Mouse (Mus musculus) thymus, adult 18-20 months (tissue): ENCODE measurements around the gene Fam207a.

Experiments
- DNase-seq, 2 experiments: peaks; one replicate each; pipeline ENCODE4 v3.0.0; 2022; ENCODE audit warnings: mixed read lengths in 2 of 2

Gene Fam207a

DNA sequence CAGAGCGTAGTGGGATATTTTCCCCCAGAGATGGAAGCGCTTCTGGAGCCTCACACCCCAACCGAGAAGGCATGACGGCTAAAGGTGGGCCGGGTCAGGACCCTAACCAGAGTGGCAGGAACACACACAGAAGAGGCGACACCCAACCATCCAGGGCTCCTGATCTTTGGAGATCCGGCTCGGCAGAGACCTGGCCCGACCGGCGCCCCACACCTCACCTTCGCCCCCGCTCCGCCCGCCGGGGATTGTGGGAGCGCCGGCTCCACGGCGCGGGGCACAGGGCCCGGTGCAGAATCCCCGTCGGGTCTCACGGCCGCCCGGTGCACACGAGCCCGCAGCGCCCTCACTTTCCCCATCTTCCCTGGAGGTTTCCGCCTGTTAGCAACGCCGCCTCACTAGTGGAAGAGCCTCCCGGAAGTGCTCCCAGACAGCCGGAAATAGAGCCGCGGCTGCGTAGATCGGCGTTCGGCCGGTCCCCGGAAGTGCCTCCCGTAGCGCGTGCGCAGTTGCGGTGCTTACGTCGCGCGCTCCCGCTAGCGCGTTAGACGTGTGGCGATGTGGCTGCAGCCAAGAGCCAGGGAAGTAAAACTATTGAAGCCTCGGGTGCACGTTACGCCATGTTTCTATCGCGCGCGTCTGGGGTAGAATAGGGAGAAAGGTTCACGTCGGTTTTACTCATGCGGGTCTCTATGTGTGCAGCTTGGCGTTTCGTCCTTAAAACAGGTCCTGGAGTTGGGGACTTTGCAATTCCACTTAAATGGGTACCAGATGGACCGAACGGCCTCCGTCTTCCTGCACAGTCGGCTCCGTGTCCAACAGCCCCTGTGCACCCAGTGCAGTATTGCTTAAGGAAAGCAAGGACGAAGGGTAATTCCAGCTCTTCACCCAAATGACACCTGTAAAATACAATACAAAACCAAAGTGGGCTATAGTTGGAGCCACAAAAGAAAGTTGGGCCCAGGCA is at the start of gene Fam207a:
Fam207a (minus strand) TSS at position 401 of the 964 bp plus-strand sequence.
- DNase-seq = peak; percentile 92

DNA sequence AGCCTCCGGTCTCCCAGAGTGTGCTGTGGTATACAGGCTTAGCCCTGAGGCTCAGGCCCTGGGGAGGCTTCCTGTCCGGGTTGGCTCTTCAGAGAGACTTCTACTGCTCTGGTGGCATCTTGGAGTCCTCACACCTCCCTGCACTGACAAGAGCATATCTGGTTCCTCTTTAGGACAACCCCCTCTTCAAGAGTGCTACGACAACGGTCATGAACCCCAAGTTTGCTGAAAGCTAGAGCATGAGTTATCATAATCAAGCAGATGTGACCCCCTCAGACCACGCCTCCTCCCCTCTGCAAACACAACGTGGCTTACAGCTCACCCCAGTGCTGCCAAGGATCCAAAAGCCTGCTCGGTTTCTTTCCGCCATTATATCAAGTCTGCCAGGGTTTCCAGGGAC is 49.4 kb upstream of the Fam207a start:
- no peak for DNase-seq

DNA sequence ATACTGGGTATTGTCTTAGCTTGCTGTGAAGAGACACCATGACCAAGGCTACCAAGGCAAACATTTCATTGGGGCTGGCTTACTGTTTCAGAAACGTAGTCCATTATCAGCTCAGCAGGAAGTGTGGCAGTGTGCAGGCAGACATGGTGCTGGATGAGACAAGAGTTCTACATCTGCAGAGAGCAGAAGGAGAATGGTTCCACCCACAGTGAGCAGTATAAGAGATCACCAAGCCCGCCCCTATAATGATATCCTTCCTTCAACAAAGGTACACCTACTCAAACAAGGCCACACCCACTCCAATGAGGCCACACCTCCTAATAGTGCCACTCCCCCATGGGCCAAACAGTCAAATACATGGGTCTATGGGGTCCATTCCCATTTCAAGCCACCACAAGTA is 45.9 kb upstream of the Fam207a start:
- DNase-seq = no peak

DNA sequence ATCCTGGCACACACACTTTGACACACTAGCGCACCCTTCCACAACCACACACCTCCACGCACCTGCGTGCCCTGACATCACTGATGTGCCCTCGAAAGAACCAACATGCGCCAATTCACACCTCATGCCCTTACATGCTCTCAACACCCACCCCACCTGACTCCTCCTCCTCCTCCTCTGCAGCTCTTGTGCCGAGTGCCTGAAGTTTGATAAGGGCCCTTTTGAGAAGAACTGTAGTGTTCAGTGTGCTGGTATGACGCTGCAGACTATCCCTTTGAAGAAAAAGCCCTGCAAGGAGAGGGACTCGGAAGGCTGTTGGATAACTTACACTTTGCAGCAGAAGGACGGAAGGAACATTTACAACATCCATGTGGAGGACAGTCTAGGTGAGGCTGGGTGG is 45.2 kb upstream of the Fam207a start:
- DNase-seq = no peak

DNA sequence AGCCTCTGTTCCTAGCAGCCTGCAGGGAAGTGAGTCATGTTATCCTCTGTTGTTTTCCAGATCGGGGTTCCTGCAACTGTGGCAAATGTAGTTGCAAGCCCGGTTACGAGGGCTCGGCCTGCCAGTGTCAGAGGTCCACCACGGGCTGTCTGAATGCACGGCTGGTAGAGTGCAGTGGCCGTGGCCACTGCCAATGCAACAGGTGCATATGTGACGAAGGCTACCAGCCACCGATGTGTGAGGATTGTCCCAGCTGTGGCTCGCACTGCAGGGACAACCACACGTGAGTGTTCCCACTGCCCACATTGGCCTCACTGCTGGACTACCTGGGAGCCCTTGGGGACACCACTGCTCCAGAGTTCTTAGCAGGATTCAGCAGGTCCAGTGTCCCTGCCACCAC is 44.5 kb upstream of the Fam207a start:
- no peak for DNase-seq

DNA sequence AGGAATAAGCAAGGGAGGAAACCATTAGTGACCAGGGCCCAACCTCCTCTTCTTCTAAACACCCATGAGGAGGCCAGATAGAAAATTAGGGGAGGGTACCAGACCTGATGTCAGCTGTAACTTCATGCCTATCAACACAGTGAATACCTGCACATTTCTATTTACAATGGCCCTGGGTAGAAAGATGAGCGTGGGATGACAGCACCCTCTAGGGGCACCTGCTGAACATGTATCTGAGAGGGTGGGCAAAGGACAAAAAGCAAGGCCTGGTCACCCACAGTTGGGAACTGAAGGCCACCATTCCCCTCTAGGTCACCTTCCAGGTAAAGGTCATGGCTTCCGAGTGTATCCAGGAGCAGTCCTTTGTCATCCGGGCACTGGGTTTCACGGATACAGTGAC is 42.1 kb upstream of the Fam207a start:
- no peak for DNase-seq

DNA sequence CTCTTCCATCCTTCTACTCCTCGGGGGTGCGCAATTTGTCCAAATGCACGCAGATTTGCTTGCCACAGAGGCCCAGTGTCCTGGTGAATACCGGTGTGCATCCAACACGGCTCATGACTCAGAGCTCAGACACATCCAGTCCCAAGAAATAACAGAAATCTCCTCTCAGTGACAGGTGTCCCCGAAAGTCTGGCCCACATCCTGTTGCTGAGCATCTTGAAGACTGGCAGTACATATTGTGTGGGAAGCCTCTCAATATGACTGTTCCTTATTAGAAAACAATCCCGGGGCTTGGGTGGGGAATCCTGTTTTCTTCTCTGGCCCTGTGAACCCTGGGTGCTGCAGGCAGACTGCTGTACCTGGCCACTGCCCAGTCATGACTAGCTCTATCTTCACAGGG is 41.0 kb upstream of the Fam207a start:
- DNase-seq = no peak

DNA sequence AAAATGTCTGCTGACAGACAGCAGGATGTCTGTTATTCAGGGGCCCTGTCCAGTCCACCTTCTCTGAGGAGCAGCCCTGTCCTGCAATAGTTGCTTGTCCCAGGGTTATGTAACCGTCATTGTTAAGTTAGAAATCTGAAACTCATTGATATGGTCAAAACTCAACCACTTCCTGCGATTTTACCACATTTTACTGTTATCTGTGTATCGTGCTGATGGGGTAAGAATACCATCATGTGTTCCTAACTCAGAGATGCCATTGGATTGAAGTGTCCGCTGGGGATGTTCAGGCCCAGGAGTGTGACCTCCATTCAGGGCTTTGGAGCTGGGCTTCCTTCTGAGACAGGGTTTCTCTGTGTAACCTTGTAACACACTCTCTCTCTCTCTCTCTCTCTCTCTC is 39.3 kb upstream of the Fam207a start:
- DNase-seq = no peak

DNA sequence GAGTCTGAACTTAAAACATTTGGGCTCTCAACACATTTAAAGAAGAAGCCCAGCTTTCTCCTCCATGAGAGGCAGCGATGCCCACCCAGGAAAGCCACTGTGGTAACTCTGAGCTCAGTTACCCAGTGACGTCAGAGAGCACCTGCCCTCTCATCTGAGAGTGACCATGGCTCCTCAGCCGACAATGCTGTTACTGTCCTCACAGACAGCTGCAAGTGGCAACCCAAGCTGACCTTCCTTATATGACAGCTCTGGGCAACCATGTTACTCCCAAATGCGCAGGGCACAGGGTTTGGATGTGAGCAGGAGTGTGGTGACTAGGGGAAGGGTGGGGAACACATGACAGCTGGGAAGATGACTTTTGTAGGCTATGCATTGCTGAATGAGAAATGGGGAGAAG is 37.7 kb upstream of the Fam207a start:
- no peak for DNase-seq

DNA sequence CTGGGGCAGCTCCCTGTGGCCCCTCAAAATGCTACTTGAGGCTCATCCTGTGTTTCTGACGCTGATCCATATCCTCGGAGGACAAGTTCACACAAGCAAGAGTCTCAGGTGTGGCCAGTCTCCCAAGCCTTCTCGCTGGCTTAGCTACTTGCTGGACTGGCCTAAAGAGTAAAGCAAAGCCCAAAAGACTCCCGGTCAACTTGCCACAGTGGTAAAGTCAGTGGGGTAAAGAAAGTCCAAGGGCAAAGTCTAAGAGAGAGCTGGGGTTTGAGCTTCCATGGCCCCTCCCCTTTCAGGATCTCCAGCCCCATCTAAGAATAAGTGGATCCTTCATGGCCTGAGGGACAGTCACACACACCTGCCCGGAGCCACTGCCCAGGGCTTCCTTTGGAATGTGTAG is 36.6 kb upstream of the Fam207a start:
- DNase-seq = no peak

DNA sequence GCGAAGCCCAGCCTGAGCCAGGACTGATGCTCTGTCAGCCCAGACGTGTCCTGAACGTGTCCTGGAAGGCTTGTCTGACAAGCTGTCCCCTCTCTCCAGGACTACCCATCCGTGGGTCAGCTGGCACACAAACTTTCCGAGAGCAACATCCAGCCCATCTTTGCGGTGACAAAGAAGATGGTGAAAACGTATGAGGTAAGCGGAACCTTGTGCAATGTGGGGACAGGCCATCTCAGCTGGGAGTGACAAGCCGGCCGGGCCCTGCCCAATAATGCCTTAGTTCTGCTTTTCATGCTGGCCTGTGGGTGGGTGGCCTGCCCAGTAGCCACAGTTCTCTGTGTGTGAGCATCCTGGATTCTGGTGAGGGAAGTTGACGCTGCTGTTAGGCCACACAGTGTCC is 35.3 kb upstream of the Fam207a start:
- DNase-seq = no peak

DNA sequence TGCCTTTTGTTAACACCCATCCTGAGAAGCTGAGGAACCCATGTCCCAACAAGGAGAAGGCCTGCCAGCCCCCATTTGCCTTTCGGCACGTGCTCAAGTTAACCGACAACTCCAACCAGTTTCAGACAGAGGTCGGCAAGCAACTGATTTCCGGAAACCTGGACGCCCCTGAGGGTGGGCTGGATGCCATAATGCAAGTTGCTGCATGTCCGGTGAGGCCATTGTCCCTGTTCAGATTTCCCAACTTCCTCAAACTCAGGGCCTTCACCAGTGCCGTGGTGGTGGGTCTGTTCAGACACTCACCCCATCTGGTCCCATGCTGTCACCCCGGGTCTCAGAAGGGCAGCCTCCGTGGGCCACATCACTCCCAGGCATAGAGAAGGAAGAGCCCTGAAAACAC is 33.0 kb upstream of the Fam207a start:
- no peak for DNase-seq

DNA sequence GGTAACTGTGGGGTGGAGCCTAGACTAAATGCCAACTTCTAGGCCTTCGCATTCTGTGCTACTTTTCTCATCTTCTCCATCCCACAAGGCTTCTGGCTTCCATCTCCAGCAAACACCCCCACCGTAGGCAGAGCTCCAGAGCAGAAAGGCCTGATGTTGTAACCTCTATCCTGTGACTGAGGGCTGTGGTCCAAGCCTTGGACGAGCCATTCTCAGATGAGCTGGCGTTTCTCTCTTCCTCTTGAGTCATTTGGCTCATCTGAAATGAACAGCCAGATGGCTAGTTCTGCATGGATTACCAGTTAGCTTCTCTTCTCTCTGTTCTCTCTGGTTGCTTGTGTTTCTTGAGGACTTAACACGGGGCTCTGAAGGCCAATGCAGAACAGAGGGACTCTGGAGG is 29.3 kb upstream of the Fam207a start:
- DNase-seq = no peak

DNA sequence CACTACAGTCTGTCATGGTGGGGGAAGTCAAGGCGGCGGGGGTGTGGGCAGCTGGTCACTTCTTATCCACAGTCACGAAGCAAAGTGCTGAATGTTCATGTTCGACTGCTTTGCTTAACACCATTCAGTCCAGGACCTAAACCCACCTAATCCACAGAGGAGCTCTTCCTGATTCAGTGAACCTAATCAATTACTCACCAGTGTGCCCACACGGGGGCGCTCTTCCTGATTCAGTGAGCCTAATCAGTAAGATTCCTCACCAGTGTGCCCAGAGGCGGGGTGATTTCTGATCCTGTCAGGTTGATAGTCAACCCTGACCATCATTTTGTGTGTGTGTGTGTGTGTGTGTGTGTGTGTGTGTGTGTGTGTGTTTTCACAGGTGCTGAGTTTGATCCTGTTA is 27.6 kb upstream of the Fam207a start:
- DNase-seq = no peak

DNA sequence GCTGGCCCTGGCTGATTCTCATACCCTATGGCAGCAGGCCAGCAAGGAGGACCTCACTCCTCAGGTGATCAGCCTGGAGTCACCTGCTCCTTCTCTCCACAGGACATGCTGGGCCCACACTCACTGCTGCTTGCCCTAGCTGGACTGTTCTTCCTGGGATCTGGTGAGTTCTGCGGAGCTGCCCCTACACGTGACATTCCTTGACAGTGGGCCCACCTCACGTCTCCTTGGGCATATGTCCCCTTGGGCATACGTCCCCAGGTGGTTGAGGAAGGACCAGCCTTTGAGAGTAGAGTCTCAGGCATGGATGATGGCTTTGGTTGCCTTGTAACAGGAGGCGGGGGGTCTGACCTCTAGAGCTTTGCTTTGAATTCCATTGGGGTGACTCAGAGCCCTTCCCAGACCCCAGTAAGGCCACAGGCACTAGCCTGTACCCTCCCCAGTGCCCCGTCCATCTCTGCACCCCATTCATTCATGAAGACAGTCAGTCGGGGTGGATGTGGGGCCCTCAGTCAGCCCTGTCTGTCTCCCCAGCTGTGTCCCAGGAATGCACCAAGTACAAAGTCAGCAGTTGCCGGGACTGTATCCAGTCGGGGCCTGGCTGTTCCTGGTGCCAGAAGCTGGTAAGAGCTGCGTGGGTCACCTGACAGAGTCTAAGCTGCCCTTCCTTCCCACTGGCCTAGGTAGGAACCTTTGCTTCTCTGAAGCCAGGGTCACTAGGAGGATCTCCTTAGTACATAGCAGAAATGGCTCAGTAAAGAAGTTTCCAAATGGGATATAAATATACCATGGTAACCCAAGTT is 26.5 kb upstream of the Fam207a start:
- no peak for DNase-seq

DNA sequence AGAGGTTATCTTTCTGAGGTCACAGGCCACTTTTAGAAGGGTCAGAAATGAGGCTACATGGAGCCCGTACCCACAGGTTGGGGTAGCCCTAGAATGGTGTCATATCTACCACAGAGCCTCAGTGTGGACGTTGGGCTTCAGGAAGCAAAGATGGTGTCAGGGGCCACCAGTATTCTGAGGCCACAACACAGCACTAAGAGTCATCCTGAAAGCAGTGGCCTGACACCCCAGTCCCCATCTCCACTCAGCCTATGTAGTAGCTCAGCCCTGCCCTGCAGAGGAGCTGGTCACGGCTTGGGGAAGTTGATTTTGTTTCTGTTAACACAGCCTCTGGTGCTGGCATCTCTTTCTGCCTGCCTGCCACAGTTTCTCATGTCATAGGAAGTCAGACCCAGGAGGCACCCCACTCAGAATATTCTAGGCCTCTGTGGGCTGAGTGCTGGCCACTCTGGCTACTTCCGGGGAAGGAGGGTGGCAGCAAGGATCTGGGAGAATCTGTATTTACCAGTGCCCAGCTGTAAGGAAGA is 25.1 kb upstream of the Fam207a start:
- DNase-seq = no peak

DNA sequence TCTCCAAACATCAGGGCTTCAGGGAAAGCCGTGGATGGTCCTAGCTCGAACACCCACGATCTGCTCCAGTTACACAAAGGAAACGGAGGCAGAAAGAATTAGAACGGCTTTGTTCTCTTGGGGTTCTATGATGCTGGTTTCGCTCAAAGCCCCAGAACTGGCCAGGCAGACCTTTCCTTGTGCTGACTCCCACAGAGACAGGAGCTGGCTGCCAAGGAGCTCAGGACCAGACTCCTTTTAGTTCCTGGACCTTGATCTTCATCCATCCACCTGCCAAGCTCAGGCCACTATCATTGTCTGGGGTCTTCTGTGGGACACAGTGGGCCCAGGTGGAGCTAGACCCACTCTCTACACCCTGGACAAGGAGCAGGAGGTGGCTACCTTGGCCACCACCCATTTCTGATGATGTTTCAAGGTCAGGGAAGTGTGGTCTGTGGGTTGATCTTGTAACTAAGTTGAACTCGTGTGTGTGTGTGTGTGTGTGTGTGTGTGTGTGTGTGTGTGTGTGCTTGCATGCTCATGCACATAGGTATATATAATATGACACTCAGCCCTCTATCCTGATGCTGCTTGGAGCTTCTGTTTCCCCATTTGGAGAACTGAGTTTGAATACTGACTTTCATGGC is 23.8 kb upstream of the Fam207a start:
- DNase-seq = no peak

DNA sequence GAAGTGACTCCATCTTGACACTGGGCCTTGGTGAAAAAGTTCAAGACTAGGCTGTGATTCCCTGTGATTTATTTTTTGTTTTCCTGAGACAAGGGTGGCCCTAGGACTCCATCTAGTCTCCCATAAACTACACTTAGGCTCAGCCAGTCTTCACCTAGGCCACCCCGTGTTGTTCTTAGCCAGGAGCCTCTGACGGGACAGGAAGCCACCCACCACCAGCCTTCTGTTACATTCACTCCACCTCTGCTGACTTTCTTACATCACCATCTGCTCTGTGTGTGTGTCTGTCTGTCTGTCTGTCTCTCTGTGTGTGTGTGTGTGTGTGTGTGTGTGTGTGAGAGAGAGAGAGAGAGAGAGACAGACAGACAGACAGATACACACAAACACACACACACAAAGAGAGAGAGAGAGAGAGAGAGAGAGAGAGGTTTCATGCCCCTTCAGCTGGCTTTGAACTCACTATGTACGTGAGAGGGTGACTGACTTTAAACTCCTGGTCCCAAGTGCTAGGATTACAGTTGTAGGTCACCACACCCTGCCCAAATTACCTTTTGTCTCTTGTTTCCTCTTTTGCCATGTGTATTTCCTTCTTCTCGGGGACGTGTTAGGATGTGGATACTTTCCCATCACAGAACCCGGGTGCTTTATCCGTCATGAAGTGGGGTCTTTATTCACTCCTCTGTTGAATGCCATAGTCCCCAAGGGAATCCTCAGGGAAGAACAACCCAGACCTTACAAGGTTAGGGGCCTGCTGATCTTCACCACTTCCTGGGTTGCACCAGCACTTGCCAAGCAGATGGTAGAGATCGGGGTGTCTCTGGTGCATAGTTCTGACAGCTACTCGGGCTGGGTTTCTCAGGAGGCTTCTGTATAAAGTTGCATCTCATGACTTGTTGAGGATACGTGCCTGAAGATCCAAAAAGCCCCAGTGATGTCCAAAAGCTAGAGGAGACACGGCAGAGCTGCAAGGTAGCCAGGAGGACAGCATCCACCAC is 21.9 kb upstream of the Fam207a start:
- DNase-seq = no peak

DNA sequence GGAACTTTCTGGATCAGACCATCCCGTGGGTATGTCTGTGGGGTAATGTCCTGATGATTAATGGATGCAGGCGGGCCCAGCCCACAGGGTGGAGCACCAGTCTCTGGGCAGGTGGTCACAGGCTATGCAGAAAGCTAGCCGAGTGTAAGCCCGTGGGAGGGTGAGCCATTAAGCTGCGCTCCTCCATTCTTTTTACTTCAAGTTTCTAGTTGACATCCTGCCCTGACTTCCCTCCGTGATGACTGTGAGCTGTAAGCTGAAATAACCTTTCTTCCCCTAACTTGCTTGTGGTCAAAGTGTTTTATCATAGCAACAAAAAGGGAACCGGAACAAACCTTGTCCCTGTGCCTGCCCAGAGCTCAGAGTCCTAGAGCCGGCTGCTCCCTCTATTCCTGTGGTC is 21.1 kb upstream of the Fam207a start:
- no peak for DNase-seq

DNA sequence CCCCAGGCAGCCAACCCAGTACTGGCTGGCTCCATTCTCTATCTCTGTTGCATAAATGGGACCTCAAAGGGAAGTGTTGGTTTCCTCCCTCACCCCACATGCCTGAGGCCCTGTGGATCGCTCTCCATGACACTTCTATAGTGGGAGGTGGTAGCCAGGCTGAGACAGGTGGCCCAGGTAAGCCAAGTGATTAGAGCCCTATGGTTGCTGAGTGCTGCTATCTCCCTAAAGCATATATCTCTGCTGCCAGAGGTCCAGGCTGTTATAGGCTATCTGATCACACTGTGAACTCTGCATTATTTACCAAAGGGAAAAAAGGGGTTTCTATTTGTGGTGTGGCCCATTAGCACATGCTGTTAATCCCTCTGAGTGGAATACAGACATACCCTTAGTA is 16.4 kb upstream of the Fam207a start:
- DNase-seq = no peak

DNA sequence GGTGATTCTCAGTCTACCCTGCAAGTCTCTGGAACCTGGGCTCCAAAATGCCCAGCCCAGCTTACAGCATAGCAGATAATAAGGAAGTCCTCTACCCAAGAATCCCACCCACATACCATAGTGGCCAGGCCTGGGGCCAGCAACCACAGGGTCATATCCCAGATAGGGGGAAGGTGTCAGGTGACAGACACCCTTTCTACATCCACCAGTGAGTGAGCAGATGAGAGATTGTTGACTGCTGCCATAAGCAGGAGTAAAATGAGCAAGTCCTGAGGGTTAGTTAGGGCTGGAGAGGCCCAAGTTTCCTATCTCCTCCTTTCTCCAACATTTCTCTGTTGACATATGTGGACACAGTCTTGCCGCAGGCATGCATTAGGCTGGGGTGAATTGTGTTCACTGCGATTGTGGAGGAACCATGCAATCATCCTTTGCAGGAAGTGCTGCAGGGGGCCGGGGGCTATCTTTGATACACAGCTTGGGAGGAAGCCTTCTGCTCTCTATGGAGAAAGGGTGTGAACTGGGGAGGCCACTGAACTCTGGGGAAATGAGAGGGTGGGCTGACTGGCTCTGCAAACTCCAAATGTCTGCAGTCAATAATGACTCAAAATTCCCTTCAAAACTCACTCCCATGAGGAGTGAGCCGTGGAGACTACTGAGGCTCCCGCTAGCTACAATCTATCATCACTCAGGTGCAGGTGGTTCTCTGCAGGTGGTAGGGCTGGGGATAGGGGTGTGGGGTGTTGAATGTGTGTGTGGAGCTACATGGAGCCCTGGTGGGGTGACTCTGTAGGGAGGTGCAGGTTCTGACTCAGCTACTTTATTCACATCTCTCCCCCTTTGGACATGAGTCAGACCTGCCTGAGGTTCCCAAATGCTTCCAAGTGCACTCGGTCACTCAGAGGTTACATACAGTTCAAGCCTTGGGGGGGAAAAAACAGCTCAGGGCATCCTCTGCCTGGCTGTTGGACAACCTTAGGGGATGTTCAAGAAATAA is 15.7 kb upstream of the Fam207a start:
- peak in 1 of 2 experiments; percentile 44 for DNase-seq
